Mouse (Mus musculus) frontal cortex, adult 2 months (tissue): ENCODE data around the gene Abcc10. TPM values are rescaled to one million over a fixed set of nuclear protein-coding genes. Genes with fewer than 3 reads are reported as not detected.

Source experiments
- DNase-seq, 2 experiments: peaks; one replicate each; pipeline ENCODE4 v3.0.0; 2022; ENCODE audit warnings: low spot score in 1 of 2; ENCODE audit errors: extremely low spot score in 1 of 2
- polyA plus RNA-seq: library from polyadenylated mRNA; depleted of rRNA; stranded (reverse); fragments of >200 nt; gene quantifications from 2 replicates; pipeline ENCODE4 v1.2.3, GENCODE M21; 2012

The Abcc10 gene
- polyA plus RNA-seq, 1 experiment: 11.4 TPM

- no peak for DNase-seq
Observed at GRCm38 (mm10) chr17:46296601-46297000, 31.6 kb downstream of the Abcc10 start.

GRCm38 (mm10) chr17:46287678-46288095 lies 40.5 kb downstream of the Abcc10 start:
- no peak for DNase-seq

- no peak for DNase-seq
Observed at GRCm38 (mm10) chr17:46285407-46285806, 42.7 kb downstream of the Abcc10 start.

GRCm38 (mm10) chr17:46284653-46285052 lies 43.5 kb downstream of the Abcc10 start:
- DNase-seq: no peak

GRCm38 (mm10) chr17:46283911-46284310 lies 44.2 kb downstream of the Abcc10 start:
- DNase-seq: no peak

- DNase-seq: no peak
Observed at GRCm38 (mm10) chr17:46283140-46283539, 45.0 kb downstream of the Abcc10 start.

GRCm38 (mm10) chr17:46282483-46283123 lies 45.5 kb downstream of the Abcc10 start, which contains the start of gene Tjap1:
Gene Tjap1 (minus strand): TSS chr17:46283026.
- peak in 1 of 2 experiments; percentile 86 for DNase-seq

GRCm38 (mm10) chr17:46278011-46278765 lies 50.0 kb downstream of the Abcc10 start:
- no peak for DNase-seq

- DNase-seq: no peak
Observed at GRCm38 (mm10) chr17:46277586-46277985, 50.6 kb downstream of the Abcc10 start.

GRCm38 (mm10) chr17:46275506-46275905 lies 52.6 kb downstream of the Abcc10 start:
- DNase-seq: no peak

GRCm38 (mm10) chr17:46275034-46275433 lies 53.1 kb downstream of the Abcc10 start:
- DNase-seq: no peak

GRCm38 (mm10) chr17:46274465-46274864 lies 53.7 kb downstream of the Abcc10 start:
- DNase-seq: no peak

GRCm38 (mm10) chr17:46273803-46274236 lies 54.3 kb downstream of the Abcc10 start:
- DNase-seq: peak in 1 of 2 experiments; percentile 72

- no peak for DNase-seq
Observed at GRCm38 (mm10) chr17:46272675-46273074, 55.5 kb downstream of the Abcc10 start.

- DNase-seq: no peak
Observed at GRCm38 (mm10) chr17:46272058-46272457, 56.1 kb downstream of the Abcc10 start.

- no peak for DNase-seq
Observed at GRCm38 (mm10) chr17:46269771-46270534, 58.2 kb downstream of the Abcc10 start.

GRCm38 (mm10) chr17:46268026-46268720 lies 60.0 kb downstream of the Abcc10 start:
- no peak for DNase-seq

GRCm38 (mm10) chr17:46267511-46267910 lies 60.6 kb downstream of the Abcc10 start:
- no peak for DNase-seq

- no peak for DNase-seq
Observed at GRCm38 (mm10) chr17:46266986-46267385, 61.2 kb downstream of the Abcc10 start.

- peak in 1 of 2 experiments; percentile 93 for DNase-seq
Observed at GRCm38 (mm10) chr17:46265918-46266618, 62.1 kb downstream of the Abcc10 start.
